Mouse (Mus musculus): Measurements from ENCODE around the gene Klhl8. TPM values are rescaled to one million over a fixed set of nuclear protein-coding genes. Genes with fewer than 3 reads are reported as not detected.

Gene Klhl8
- polyA plus RNA-seq, 1 experiment from 2014 or later, result 2.4 TPM

GRCm38 (mm10) chr5:103816718-103817117, 94.3 kb downstream of the Klhl8 start:
- peaks cover 95% of the 10 kb centered on the region for H3K36me3 ChIP-seq
- peaks cover 50% of the 10 kb centered on the region for H3K4me1 ChIP-seq
- ATAC-seq, result no peak
- H3K27ac ChIP-seq, result no peak overlapping the region
- H3K9ac ChIP-seq, result no peak overlapping the region
- no peak overlapping the region for H3K4me2 ChIP-seq
- 96% methylated on average over 3 of the region's 3 CpGs for WGBS (ENCODE audit: insufficient replicate concordance)
- H3K27me3 ChIP-seq (replicated peaks), result no peaks in the 10 kb centered on the region
- H3K9me3 ChIP-seq (replicated peaks), result no peaks in the 10 kb centered on the region
- H3K4me3 ChIP-seq, result no peak overlapping the region

- Histone ChIP-seq H3K4me1 (peaks cover 35% of the 10 kb centered on the region), H3K4me2 (no peak overlapping the region), H3K27me3 (replicated peaks) (no peaks in the 10 kb centered on the region), H3K27ac (no peak overlapping the region), H3K9me3 (replicated peaks) (no peaks in the 10 kb centered on the region), H3K4me3 (no peak overlapping the region), H3K9ac (no peak overlapping the region), H3K36me3 (peaks cover 95% of the 10 kb centered on the region)
- 62% methylated on average over 4 of the region's 4 CpGs for WGBS (ENCODE audit: insufficient replicate concordance)
- ATAC-seq, result no peak
Measured at GRCm38 (mm10) chr5:103815249-103815617, 95.8 kb downstream of the Klhl8 start.

DNA sequence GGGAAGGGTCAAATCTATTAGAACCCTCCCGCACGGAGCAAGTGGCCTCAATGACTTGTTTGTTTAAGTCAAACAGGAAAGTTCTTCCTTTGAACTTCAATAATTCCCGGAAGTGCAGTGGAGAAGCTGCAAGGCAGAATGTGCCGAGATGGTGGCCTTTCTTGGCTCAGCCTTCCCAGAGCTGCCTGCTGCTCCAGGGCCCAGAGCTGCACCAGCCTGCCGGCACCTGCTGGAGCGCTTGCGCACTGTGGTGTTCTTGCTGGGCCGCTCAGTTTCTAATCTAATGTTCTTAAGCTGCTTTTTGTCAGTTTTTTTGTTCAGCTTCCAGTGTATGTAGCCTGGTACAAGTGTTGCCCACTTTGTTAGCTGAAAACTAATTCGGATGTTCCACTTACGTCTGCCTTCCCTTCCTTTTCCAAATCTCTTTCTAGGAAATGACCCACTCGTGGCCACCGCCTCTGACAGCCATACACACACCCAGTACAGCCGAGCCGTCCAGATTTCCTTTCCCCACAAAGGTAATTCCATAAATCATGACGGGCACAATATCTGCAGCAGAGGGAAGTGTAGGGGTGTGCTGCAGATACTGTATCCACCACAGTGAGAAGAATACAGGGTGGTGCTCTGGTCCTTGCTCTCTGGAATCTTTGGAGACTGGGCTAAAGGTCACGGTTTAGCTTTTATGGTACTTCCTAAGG, 96.4 kb downstream of the Klhl8 start:
- H3K4me1 ChIP-seq, result peaks cover 32% of the 10 kb centered on the region
- peaks cover 98% of the 10 kb centered on the region for H3K36me3 ChIP-seq
- H3K9ac ChIP-seq, result no peak overlapping the region
- H3K27ac ChIP-seq, result 0 out of 2 replicates have a peak overlapping the region, but pooled peaks have one; percentile 20
- WGBS (ENCODE audit: insufficient replicate concordance), result 72% methylated on average over 16 of the region's 16 CpGs
- H3K4me3 ChIP-seq, result no peak overlapping the region
- H3K27me3 ChIP-seq (replicated peaks), result no peaks in the 10 kb centered on the region
- ATAC-seq, result no peak
- H3K4me2 ChIP-seq, result no peak overlapping the region
- no peaks in the 10 kb centered on the region for H3K9me3 ChIP-seq (replicated peaks)

- Histone ChIP-seq H3K4me3 (no peak overlapping the region), H3K36me3 (peaks cover 93% of the 10 kb centered on the region), H3K9me3 (replicated peaks) (no peaks in the 10 kb centered on the region), H3K27ac (0 out of 2 replicates have a peak overlapping the region, but pooled peaks have one; percentile 20), H3K27me3 (replicated peaks) (no peaks in the 10 kb centered on the region), H3K4me1 (peaks cover 26% of the 10 kb centered on the region), H3K4me2 (no peak overlapping the region), H3K9ac (no peak overlapping the region)
- WGBS (ENCODE audit: insufficient replicate concordance), result 78% methylated on average over 12 of the region's 12 CpGs
- ATAC-seq, result no peak
Measured at GRCm38 (mm10) chr5:103813997-103814542, 97.0 kb downstream of the Klhl8 start.

DNA sequence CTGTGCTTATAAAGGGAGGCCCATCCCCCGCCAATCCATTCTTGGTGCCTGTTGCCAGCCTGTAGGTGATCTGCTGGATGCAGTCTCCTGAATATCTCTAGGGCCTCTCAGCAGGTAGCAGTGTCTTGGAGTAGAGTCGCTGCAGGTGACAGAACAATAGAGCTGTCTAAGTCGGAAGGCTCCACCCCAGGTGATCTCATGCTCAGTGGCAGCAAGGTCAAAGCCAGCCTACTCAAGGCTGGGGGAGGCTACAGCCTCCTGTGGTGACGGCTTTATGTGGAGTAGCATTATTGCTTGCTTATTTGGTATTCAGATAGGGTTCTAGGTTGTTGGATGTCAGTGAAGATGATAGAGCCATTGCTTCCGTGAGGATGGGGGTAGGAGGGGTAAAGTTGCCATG, 97.8 kb downstream of the Klhl8 start:
- Histone ChIP-seq H3K4me1 (peaks cover 25% of the 10 kb centered on the region), H3K9me3 (replicated peaks) (no peaks in the 10 kb centered on the region)

More for the DNA sequence above, 97.8 kb downstream of the Klhl8 start:
- WGBS (ENCODE audit: insufficient replicate concordance), result 91% methylated on average over 5 of the region's 5 CpGs
- Histone ChIP-seq H3K27ac (no peak overlapping the region), H3K4me2 (no peak overlapping the region), H3K9ac (no peak overlapping the region), H3K27me3 (replicated peaks) (no peaks in the 10 kb centered on the region), H3K4me3 (no peak overlapping the region), H3K36me3 (peaks cover 86% of the 10 kb centered on the region)
- no peak for ATAC-seq

Other genes with a start within 250 kb of the Klhl8 start
- 17.0 and 19.5 TPM in 2 replicates for gene Aff1, start 218.9 kb downstream of the Klhl8 start, polyA plus RNA-seq (2016; fragmentation: Nextera tagmentation; extraction: Ambion mirVana)
- 0.17 and 0.21 TPM in 2 replicates for gene Hsd17b13, start 66.2 kb upstream of the Klhl8 start, polyA plus RNA-seq (2016; fragmentation: Nextera tagmentation; extraction: Ambion mirVana)
- 1.5 and 1.7 TPM in 2 replicates for gene Hsd17b11, start 110.7 kb upstream of the Klhl8 start, polyA plus RNA-seq (2016; fragmentation: Nextera tagmentation; extraction: Ambion mirVana)
- 86.3 and 88.9 TPM in 2 replicates for gene Nudt9, start 135.0 kb upstream of the Klhl8 start, polyA plus RNA-seq (2016; fragmentation: Nextera tagmentation; extraction: Ambion mirVana)
- not detected in 2 replicates for gene Gm17660, start 166.3 kb upstream of the Klhl8 start, polyA plus RNA-seq (2016; fragmentation: Nextera tagmentation; extraction: Ambion mirVana)
- gene Sparcl1, start 202.5 kb upstream of the Klhl8 start, polyA plus RNA-seq (2016; fragmentation: Nextera tagmentation; extraction: Ambion mirVana), result 3.0 and 3.8 TPM in 2 replicates